Comparison of ENCODE assay signal across 8 mouse cellular contexts in genomic region chr9:25591390-25592354, GRCm38 (mm10).
DNase-seq lines count a peak whose midpoint lies in the region; ATAC-seq lines count a peak whose summit lies in the region.

No protein-coding gene starts in this region.

- DNase-seq in layer of hippocampus, adult 11-12 months (ENCODE audit: low spot score), result peak; percentile 42
- DNase-seq in layer of hippocampus, adult 9-11 months, result no peak
- peak; percentile 75 for DNase-seq in NIH3T3 (ENCODE audit: low read depth)
- peak; percentile 61 for DNase-seq in embryo, embryonic 11.5 days (ENCODE audit: low read depth, low spot score)
- peak; percentile 31 to 69 for DNase-seq in kidney, postnatal 36 days

- peaks cover 9% of the 10 kb centered on the region; the same call in 1 of the 2 replicates for H3K36me3 ChIP-seq in heart, embryonic 15.5 days
- H3K36me3 ChIP-seq in stomach, embryonic 14.5 days (ENCODE audit: control insufficient read depth, insufficient read depth, low read length), result no peaks in the 10 kb centered on the region

- no peak overlapping the region for H3K27ac ChIP-seq in heart, embryonic 15.5 days
- H3K27ac ChIP-seq in stomach, embryonic 14.5 days (ENCODE audit: low read length), result no peak overlapping the region

- peaks cover 15% of the 10 kb centered on the region for H3K4me1 ChIP-seq in heart, embryonic 15.5 days (replicated peaks)
- H3K4me1 ChIP-seq in stomach, embryonic 14.5 days (ENCODE audit: control insufficient read depth, insufficient read depth, low read length), result no peaks in the 10 kb centered on the region

- H3K4me3 ChIP-seq in heart, embryonic 15.5 days, result peak overlapping the region; percentile 22
- H3K4me3 ChIP-seq in stomach, embryonic 14.5 days (ENCODE audit: low read depth, low read length), result no peak overlapping the region

- no peaks in the 10 kb centered on the region for H3K9me3 ChIP-seq in heart, embryonic 15.5 days (replicated peaks)
- H3K9me3 ChIP-seq in stomach, embryonic 14.5 days (ENCODE audit: control insufficient read depth, low read depth, low read length), result no peaks in the 10 kb centered on the region

- no peaks in the 10 kb centered on the region for H3K27me3 ChIP-seq in heart, embryonic 15.5 days
- H3K27me3 ChIP-seq in stomach, embryonic 14.5 days (ENCODE audit: control insufficient read depth, insufficient read depth, low read length), result no peaks in the 10 kb centered on the region

- H3K9ac ChIP-seq in heart, embryonic 15.5 days, result no peak overlapping the region
- no peak overlapping the region for H3K9ac ChIP-seq in stomach, embryonic 14.5 days (replicated peaks; ENCODE audit: low read depth, low read length)

- peak overlapping the region; percentile 56 for H3K4me2 ChIP-seq in heart, embryonic 15.5 days
- peak overlapping the region; percentile 26; the same call in 1 of the 2 replicates for H3K4me2 ChIP-seq in stomach, embryonic 14.5 days (replicated peaks; ENCODE audit: low read depth, low read length)

- ATAC-seq in heart, embryonic 15.5 days (replicated peaks; ENCODE audit: insufficient number of reproducible peaks, insufficient read depth, low FRiP score, low read depth), result 0 out of 2 replicates have a peak, but pooled peaks have one; percentile 33
- ATAC-seq in megakaryocyte progenitor cell, adult 5-6 weeks (replicated peaks; ENCODE audit: poor library complexity), result peak; percentile 99
- peak; percentile 76; the same call in 1 of the 2 replicates for ATAC-seq in stomach, embryonic 14.5 days (ENCODE audit: insufficient number of reproducible peaks, insufficient read depth, low FRiP score, low read depth)

- 26% methylated on average over 15 of the region's 15 CpGs for WGBS in heart, embryonic 15.5 days
- 33% methylated on average over 15 of the region's 15 CpGs for WGBS in stomach, embryonic 14.5 days

Comparison
In these comparisons a context has a peak if more than half of its experiments do, and no peak if none do; other contexts are left out.
1. ATAC-seq: peak in every context shown above with its lines; median percentile 99 in megakaryocyte progenitor cell, adult 5-6 weeks; 76 in stomach, embryonic 14.5 days; 33 in heart, embryonic 15.5 days.